Mouse (Mus musculus) lung, embryonic 16.5 days (tissue): Measurements from ENCODE around the gene Rasgrp2. TPM values are rescaled to one million over a fixed set of nuclear protein-coding genes. Genes with fewer than 3 reads are reported as not detected.

Experiments
- ATAC-seq: fragments of 200-750 bp; cut with Nextera tagmentation; 2 replicates; pipeline ENCODE4 v1.8.0; 2017; ENCODE audit warnings: low read depth, mild to moderate bottlenecking, moderate library complexity
- H3K27ac ChIP-seq: fragments of 300-500 bp; sonication (generic); 2 replicates; pipeline ENCODE4 v1.5.1; 2014; ENCODE audit warnings: mild to moderate bottlenecking, control low read depth, low read length
- H3K27me3 ChIP-seq: fragments of 300-500 bp; sonication (generic); 2 replicates; pipeline ENCODE4 v1.6.1; 2014; ENCODE audit warnings: low read depth, low read length, mixed read lengths; ENCODE audit not compliant: control insufficient read depth, insufficient read depth
- H3K36me3 ChIP-seq: fragments of 300-500 bp; sonication (generic); 2 replicates; pipeline ENCODE4 v1.6.1; 2014; ENCODE audit warnings: low read length; ENCODE audit not compliant: control insufficient read depth, insufficient read depth
- H3K4me1 ChIP-seq: fragments of 300-500 bp; sonication (generic); replicated peaks from 2 replicates; pipeline ENCODE4 v1.6.1; 2014; ENCODE audit warnings: low read length, mixed read lengths; ENCODE audit not compliant: control insufficient read depth, insufficient read depth
- H3K4me2 ChIP-seq: fragments of 300-500 bp; sonication (generic); 2 replicates; pipeline ENCODE4 v1.6.1; 2014; ENCODE audit warnings: low read depth, low read length, control low read depth
- H3K4me3 ChIP-seq: fragments of 300-500 bp; sonication (generic); 2 replicates; pipeline ENCODE4 v1.5.1; 2014; ENCODE audit warnings: mild to moderate bottlenecking, low read length, control low read depth
- H3K9ac ChIP-seq: fragments of 300-500 bp; sonication (generic); 2 replicates; pipeline ENCODE4 v1.6.1; 2014; ENCODE audit warnings: low read length, control low read depth
- H3K9me3 ChIP-seq: fragments of 300-500 bp; sonication (generic); 2 replicates; pipeline ENCODE4 v1.6.1; 2016; ENCODE audit warnings: low read length; ENCODE audit not compliant: control insufficient read depth
- WGBS: fragments of 180-500 bp; shearing (Covaris S2); extraction: QIAGEN DNeasy Blood & Tissue Kit; methylation state at CpG from one replicate; pipeline ENCODE4 v1.1.7; 2014; 5-methylcytosine and 5-hydroxymethylcytosine counted together
- polyA plus RNA-seq: library from polyadenylated mRNA; unstranded; fragments of >200 nt; fragmentation: Nextera tagmentation; extraction: Ambion mirVana; gene quantifications from 2 replicates; pipeline ENCODE4 v1.2.1, GENCODE M21; 2015

The Rasgrp2 gene
- polyA plus RNA-seq = 93.7 and 111 TPM in 2 replicates

DNA sequence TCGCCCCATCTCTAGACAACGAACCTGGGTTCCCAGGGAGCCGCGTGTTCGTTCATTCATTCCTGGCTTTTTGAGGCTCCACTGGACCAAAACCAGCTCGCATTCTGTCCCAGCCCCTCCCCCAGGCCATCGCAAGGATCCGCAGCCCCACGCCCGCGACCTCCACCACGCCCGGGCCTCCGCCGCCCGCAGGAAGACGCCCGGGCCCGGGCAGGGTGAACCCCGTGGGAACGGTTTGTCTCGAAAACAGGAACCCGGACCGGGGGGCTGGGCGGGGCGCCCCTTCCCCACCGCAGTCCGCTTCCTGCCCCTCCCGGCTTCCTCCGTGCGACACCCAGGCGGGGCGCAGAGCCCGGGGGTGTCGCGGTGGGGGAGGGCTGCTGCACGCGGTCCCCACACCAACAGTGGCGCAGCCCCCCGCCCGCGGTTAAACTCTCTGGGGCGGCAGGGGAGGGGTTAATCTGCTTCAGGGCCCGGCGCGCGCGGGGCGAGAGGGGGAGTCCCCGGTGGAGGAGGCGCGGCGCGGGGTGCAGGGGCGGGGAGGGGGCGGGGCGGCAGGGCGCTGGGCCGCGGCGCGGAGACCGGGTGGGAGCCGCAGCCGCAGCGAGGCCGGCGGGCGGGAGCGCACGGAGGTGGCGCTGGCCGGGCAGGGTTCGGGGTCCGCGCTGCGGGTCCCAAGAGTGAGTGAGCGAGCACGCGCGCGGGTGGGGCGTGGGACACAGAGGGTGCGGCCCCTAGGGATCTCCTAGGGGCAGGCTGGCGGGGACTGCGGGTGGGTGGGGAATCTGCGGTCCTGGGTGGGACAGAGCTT lies at the start of gene Rasgrp2:
TSS of gene Rasgrp2 (plus strand) at position 56 of the 811 bp plus-strand sequence.
- Histone ChIP-seq H3K27ac (peak within 1 kb of the TSS; percentile 74), H3K4me2 (peak within 1 kb of the TSS; percentile 100), H3K27me3 (peaks cover 12% of the 10 kb centered on the region), H3K4me1 (peaks cover 26% of the 10 kb centered on the region), H3K4me3 (peak within 1 kb of the TSS; percentile 73), H3K9ac (peak within 1 kb of the TSS; percentile 73), H3K9me3 (no peaks in the 10 kb centered on the region), H3K36me3 (no peaks in the 10 kb centered on the region)
- WGBS = under 1% methylated on average over 64 of the region's 87 CpGs
- peak; percentile 31 for ATAC-seq

DNA sequence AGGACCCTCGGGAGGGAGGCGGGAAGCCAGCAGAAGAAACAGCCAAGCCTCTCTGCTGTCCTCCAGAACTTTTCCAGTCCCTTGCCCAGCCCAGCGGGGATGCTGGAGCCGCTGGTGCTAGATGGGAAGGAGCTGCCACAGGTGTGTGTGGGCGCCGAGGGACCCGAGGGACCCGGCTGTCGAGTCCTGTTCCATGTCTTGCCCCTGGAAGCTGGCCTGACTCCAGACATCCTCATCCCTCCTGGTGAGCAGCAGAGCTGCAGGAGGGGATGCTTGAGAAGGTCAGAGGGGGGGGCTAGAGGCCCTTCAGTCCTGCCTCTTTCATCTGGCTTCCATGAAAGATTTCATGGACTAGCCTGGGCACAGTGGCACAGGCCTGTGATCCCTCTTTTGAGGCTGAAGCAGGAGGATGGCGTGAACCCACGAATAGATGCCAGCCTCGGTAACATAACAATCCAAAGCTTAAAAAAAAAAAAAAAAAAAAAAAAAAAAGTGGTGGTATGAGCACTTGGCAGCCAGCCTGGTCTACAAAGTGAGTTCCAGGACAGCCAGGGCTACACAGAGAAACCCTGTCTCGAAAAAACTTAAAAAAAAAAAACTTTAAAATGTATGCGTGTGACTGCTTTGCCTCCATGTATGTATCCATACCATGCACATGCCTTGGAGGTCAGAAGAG lies 47.6 kb upstream of the Rasgrp2 start:
- no peak overlapping the region for H3K9ac ChIP-seq
- H3K27ac ChIP-seq = no peak overlapping the region
- WGBS = 54% methylated on average over 13 of the region's 14 CpGs
- no peaks in the 10 kb centered on the region for H3K27me3 ChIP-seq
- H3K4me1 ChIP-seq = no peaks in the 10 kb centered on the region; the same call in 1 of the 2 replicates
- no peaks in the 10 kb centered on the region for H3K9me3 ChIP-seq
- no peak for ATAC-seq
- no peak overlapping the region for H3K4me3 ChIP-seq
- no peak overlapping the region for H3K4me2 ChIP-seq
- H3K36me3 ChIP-seq = peaks cover 10% of the 10 kb centered on the region

GRCm38 (mm10) chr19:6352107-6352505 lies 47.0 kb upstream of the Rasgrp2 start:
- H3K27ac ChIP-seq = no peak overlapping the region
- no peak overlapping the region for H3K4me2 ChIP-seq
- H3K9ac ChIP-seq = no peak overlapping the region
- H3K27me3 ChIP-seq = no peaks in the 10 kb centered on the region
- ATAC-seq = no peak
- H3K36me3 ChIP-seq = peaks cover 5% of the 10 kb centered on the region; the same call in 1 of the 2 replicates
- H3K4me3 ChIP-seq = no peak overlapping the region
- no peaks in the 10 kb centered on the region; the same call in 1 of the 2 replicates for H3K4me1 ChIP-seq
- 77% methylated on average over 2 of the region's 2 CpGs for WGBS
- no peaks in the 10 kb centered on the region for H3K9me3 ChIP-seq

DNA sequence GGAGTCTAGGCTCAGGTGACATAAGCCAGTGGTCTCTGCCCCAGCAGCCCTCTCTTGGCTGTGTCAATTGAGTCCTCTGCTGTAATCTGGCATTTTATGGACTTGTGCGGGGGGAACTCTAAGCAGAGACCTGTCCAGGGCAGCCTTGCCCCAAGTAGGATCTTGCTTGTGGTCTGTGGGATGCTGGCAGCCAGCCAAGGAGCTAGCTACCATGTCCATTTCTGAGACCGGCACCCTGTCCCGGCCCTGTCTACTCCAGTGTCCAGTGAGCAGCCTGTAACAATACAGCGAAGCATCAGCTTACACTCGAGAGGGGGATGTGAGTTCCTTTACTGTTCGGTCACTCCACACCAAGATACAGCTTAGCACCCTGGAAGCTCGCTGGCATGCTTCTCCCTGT lies 45.1 kb upstream of the Rasgrp2 start:
- Histone ChIP-seq H3K4me1 (no peaks in the 10 kb centered on the region; the same call in 1 of the 2 replicates), H3K27ac (no peak overlapping the region), H3K27me3 (no peaks in the 10 kb centered on the region), H3K9me3 (no peaks in the 10 kb centered on the region), H3K36me3 (peaks cover 4% of the 10 kb centered on the region; the same call in 1 of the 2 replicates), H3K4me2 (no peak overlapping the region), H3K9ac (no peak overlapping the region), H3K4me3 (no peak overlapping the region)
- no peak for ATAC-seq
- WGBS = 72% methylated on average over 7 of the region's 7 CpGs

DNA sequence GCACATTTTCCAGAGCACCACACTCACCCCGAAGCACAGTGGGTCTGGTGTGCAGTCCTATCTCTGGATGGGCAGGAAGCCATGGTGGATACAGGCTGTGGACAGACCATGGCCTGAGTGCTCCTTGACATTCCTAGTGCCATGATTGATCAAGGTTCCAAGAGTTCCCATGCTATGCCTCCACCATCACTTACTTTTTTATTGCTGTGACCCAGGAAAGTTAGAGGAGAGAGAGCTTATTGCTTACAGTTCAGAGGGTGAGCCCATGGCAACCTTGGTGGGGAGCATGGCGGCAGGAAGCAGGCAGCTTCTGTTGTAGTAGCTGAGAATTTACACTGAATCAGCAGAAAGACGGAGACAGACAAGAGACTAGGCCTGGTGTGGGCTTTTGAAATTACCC lies 37.8 kb upstream of the Rasgrp2 start:
- Histone ChIP-seq H3K4me1 (peaks cover 16% of the 10 kb centered on the region), H3K27me3 (no peaks in the 10 kb centered on the region), H3K36me3 (peaks cover 12% of the 10 kb centered on the region), H3K27ac (no peak overlapping the region), H3K4me3 (no peak overlapping the region), H3K9ac (no peak overlapping the region), H3K9me3 (no peaks in the 10 kb centered on the region), H3K4me2 (no peak overlapping the region)
- ATAC-seq = no peak
- 97% methylated on average over 3 of the region's 3 CpGs for WGBS

- Histone ChIP-seq H3K9ac (peak overlapping the region; percentile 69), H3K27ac (peak overlapping the region; percentile 79), H3K4me3 (peak overlapping the region; percentile 99), H3K4me1 (peaks cover 16% of the 10 kb centered on the region), H3K36me3 (peaks cover 24% of the 10 kb centered on the region), H3K9me3 (no peaks in the 10 kb centered on the region), H3K27me3 (no peaks in the 10 kb centered on the region), H3K4me2 (peak overlapping the region; percentile 82)
- no peak for ATAC-seq
- WGBS = under 1% methylated on average over 11 of the region's 11 CpGs
Measured at GRCm38 (mm10) chr19:6363091-6363410, 36.1 kb upstream of the Rasgrp2 start.

DNA sequence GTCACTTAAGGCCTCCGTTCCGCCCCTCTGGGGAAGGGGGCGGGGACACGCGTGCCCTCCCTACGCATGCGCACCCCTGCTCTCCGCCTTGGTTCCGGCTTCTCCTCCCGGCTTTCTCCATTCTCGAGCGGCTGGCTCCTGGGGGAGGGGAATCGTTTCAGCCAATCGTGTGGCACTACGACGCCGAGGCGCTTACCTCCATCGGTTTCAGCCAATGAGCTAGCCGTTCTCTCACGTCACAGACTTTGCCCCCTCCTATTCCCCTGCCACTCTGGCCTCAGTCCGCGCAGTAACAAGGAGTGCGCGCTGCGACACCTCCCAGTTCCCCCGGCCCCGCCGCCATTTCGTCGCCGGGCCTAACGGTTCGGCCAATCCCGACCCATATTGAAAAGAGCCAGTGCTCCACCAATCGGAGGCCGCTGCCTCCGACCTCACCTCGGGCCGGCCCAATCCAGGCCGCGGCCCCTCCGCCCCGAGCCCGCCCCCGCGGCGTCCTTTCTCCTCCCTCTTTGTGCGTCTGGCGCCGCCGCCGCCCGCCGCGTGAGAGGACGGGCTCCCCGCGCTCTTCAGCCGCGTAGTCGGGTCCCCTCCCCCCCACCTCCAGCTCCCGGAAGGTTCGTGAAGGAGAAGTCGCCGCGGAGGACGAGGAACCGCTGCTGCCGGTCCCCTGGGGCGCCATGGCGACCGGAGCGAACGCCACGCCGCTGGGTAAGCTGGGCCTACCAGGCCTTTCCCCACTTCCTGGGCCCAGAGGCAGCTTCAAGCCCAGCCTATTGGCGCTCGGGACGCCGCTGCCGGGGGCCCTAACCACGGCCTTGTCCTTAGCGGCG lies 35.5 kb upstream of the Rasgrp2 start, which contains the start of gene Sf1:
TSS of gene Sf1 (plus strand) at position 280 of the 830 bp plus-strand sequence.
- H3K36me3 ChIP-seq = peaks cover 24% of the 10 kb centered on the region
- peak; percentile 98 for ATAC-seq
- peak within 1 kb of the TSS; percentile 99 for H3K9ac ChIP-seq
- H3K27me3 ChIP-seq = no peaks in the 10 kb centered on the region
- WGBS = under 1% methylated on average over 84 of the region's 85 CpGs
- H3K4me3 ChIP-seq = peak within 1 kb of the TSS; percentile 99
- peak within 1 kb of the TSS; percentile 99 for H3K27ac ChIP-seq
- H3K4me1 ChIP-seq = peaks cover 16% of the 10 kb centered on the region
- H3K4me2 ChIP-seq = peak within 1 kb of the TSS; percentile 95
- no peaks in the 10 kb centered on the region for H3K9me3 ChIP-seq

- ATAC-seq = peak; percentile 13; the same call in 1 of the 2 replicates
- Histone ChIP-seq H3K4me3 (peak overlapping the region; percentile 99), H3K36me3 (peaks cover 24% of the 10 kb centered on the region), H3K9me3 (no peaks in the 10 kb centered on the region), H3K4me1 (peaks cover 16% of the 10 kb centered on the region), H3K4me2 (peak overlapping the region; percentile 95), H3K27ac (peak overlapping the region; percentile 99), H3K27me3 (no peaks in the 10 kb centered on the region), H3K9ac (peak overlapping the region; percentile 99)
- WGBS = under 1% methylated on average over 55 of the region's 55 CpGs
Measured at GRCm38 (mm10) chr19:6364317-6364725, 34.8 kb upstream of the Rasgrp2 start.
